Mouse (Mus musculus) cortical plate, adult 2 months (tissue): ENCODE measurements around the gene Npas2.

Source experiments
- CTCF ChIP-seq: fragments of 200-500 bp; IDR thresholded peaks from 2 replicates; pipeline ENCODE4 v1.5.1; 2011; ENCODE audit warnings: mild to moderate bottlenecking, control low read depth, low read length; ENCODE audit not compliant: insufficient read depth; ENCODE audit errors: extremely low read depth
- POLR2A ChIP-seq: fragments of 200-500 bp; IDR thresholded peaks from 2 replicates; pipeline ENCODE4 v1.6.1; 2011; ENCODE audit warnings: mild to moderate bottlenecking, low read length, control low read depth; ENCODE audit not compliant: insufficient read depth; ENCODE audit errors: extremely low read depth

- no peak for TF ChIP-seq CTCF
- no peak for TF ChIP-seq POLR2A
Observed at GRCm38 (mm10) chr1:39410085-39410821, 216.7 kb downstream of the Npas2 start.
